Mouse (Mus musculus): ENCODE data around the gene Filip1l. TPM values are rescaled to one million over a fixed set of nuclear protein-coding genes. Genes with fewer than 3 reads are reported as not detected.

Gene Filip1l
- 12.1 TPM for polyA plus RNA-seq (2012; fragmentation: generic; extraction: Trizol)

GRCm38 (mm10) chr16:57352751-57353150 is at the start of gene Filip1l:
Gene Filip1l, plus strand, starts transcription at chr16:57353093.
- TF ChIP-seq REST (IDR thresholded peaks at IDR 0.05; ENCODE audit: insufficient read depth, insufficient read length), result no peak
- H3K36me3 ChIP-seq (ENCODE audit: control insufficient read depth, insufficient read depth), result no peaks in the 10 kb centered on the region
- H3K4me3 ChIP-seq, result no peak within 1 kb of the TSS
- no peak within 1 kb of the TSS for H3ac ChIP-seq (ENCODE audit: control insufficient read depth, insufficient read length)
- no peak within 1 kb of the TSS for H3K4me2 ChIP-seq (ENCODE audit: low read depth)
- H3K79me2 ChIP-seq (ENCODE audit: control insufficient read depth, insufficient read depth), result no peaks in the 10 kb centered on the region
- H3K27me3 ChIP-seq (ENCODE audit: control insufficient read depth, insufficient read depth, insufficient read length), result no peaks in the 10 kb centered on the region

- H3ac ChIP-seq (ENCODE audit: control insufficient read depth, insufficient read length), result no peak overlapping the region
- H3K79me2 ChIP-seq (ENCODE audit: control insufficient read depth, insufficient read depth), result no peaks in the 10 kb centered on the region
- no peak overlapping the region for H3K4me3 ChIP-seq
- no peaks in the 10 kb centered on the region for H3K27me3 ChIP-seq (ENCODE audit: control insufficient read depth, insufficient read depth, insufficient read length)
- H3K4me2 ChIP-seq (ENCODE audit: low read depth), result no peak overlapping the region
- no peak for TF ChIP-seq TCF3 (IDR thresholded peaks at IDR 0.05; ENCODE audit: insufficient read length, low read depth)
- TF ChIP-seq SRF (IDR thresholded peaks at IDR 0.05; ENCODE audit: control insufficient read depth, insufficient read length, low read depth), result no peak
- TF ChIP-seq USF1 (IDR thresholded peaks at IDR 0.05; ENCODE audit: low read depth), result no peak
- TF ChIP-seq TCF12 (IDR thresholded peaks at IDR 0.05; ENCODE audit: insufficient read depth, poor library complexity, severe bottlenecking), result no peak
- TF ChIP-seq MYOD1 (IDR thresholded peaks at IDR 0.05; ENCODE audit: control insufficient read depth in 1 of 3, insufficient read length in 2 of 3, low read depth in 2 of 3), result no peak
- TF ChIP-seq CEBPB (IDR thresholded peaks at IDR 0.05; ENCODE audit: insufficient read depth, poor library complexity, severe bottlenecking), result no peak
- TF ChIP-seq POLR2A (IDR thresholded peaks at IDR 0.05; ENCODE audit: insufficient read length, low read depth), result no peak
- TF ChIP-seq MAX (IDR thresholded peaks at IDR 0.05; ENCODE audit: low read depth), result no peak
- TF ChIP-seq E2F4 (IDR thresholded peaks at IDR 0.05; ENCODE audit: insufficient read depth), result no peak
- TF ChIP-seq MYOG (IDR thresholded peaks at IDR 0.05; ENCODE audit: control insufficient read depth in 1 of 3, insufficient read depth in 1 of 3, insufficient read length in 2 of 3, low read depth in 2 of 3), result no peak
- no peak for TF ChIP-seq REST (IDR thresholded peaks at IDR 0.05; ENCODE audit: insufficient read depth, insufficient read length)
- TF ChIP-seq POLR2AphosphoS2 (IDR thresholded peaks at IDR 0.05; ENCODE audit: insufficient read length, low read depth), result no peak
- no peaks in the 10 kb centered on the region for H3K36me3 ChIP-seq (ENCODE audit: control insufficient read depth, insufficient read depth)
Measured at GRCm38 (mm10) chr16:57303716-57304115, 49.2 kb upstream of the Filip1l start.

GRCm38 (mm10) chr16:57305463-57305862 is 47.4 kb upstream of the Filip1l start:
- Histone ChIP-seq H3K27me3 (ENCODE audit: control insufficient read depth, insufficient read depth, insufficient read length) (no peaks in the 10 kb centered on the region), H3K36me3 (ENCODE audit: control insufficient read depth, insufficient read depth) (no peaks in the 10 kb centered on the region), H3K4me2 (ENCODE audit: low read depth) (no peak overlapping the region), H3K4me3 (no peak overlapping the region), H3ac (ENCODE audit: control insufficient read depth, insufficient read length) (no peak overlapping the region), H3K79me2 (ENCODE audit: control insufficient read depth, insufficient read depth) (no peaks in the 10 kb centered on the region)
- TF ChIP-seq MYOG (IDR thresholded peaks at IDR 0.05; ENCODE audit: control insufficient read depth in 1 of 3, insufficient read depth in 1 of 3, insufficient read length in 2 of 3, low read depth in 2 of 3) (no peak), TCF3 (IDR thresholded peaks at IDR 0.05; ENCODE audit: insufficient read length, low read depth) (no peak), REST (IDR thresholded peaks at IDR 0.05; ENCODE audit: insufficient read depth, insufficient read length) (no peak), SRF (IDR thresholded peaks at IDR 0.05; ENCODE audit: control insufficient read depth, insufficient read length, low read depth) (no peak), E2F4 (IDR thresholded peaks at IDR 0.05; ENCODE audit: insufficient read depth) (no peak), USF1 (IDR thresholded peaks at IDR 0.05; ENCODE audit: low read depth) (no peak), MAX (IDR thresholded peaks at IDR 0.05; ENCODE audit: low read depth) (no peak), POLR2AphosphoS2 (IDR thresholded peaks at IDR 0.05; ENCODE audit: insufficient read length, low read depth) (no peak), CEBPB (IDR thresholded peaks at IDR 0.05; ENCODE audit: insufficient read depth, poor library complexity, severe bottlenecking) (no peak), TCF12 (IDR thresholded peaks at IDR 0.05; ENCODE audit: insufficient read depth, poor library complexity, severe bottlenecking) (no peak), MYOD1 (IDR thresholded peaks at IDR 0.05; ENCODE audit: control insufficient read depth in 1 of 3, insufficient read length in 2 of 3, low read depth in 2 of 3) (no peak)

- Histone ChIP-seq H3K36me3 (ENCODE audit: control insufficient read depth, insufficient read depth) (no peaks in the 10 kb centered on the region), H3K27me3 (ENCODE audit: control insufficient read depth, insufficient read depth, insufficient read length) (no peaks in the 10 kb centered on the region), H3K79me2 (ENCODE audit: control insufficient read depth, insufficient read depth) (no peaks in the 10 kb centered on the region), H3K4me3 (no peak overlapping the region), H3ac (ENCODE audit: control insufficient read depth, insufficient read length) (no peak overlapping the region), H3K4me2 (ENCODE audit: low read depth) (no peak overlapping the region)
- TF ChIP-seq TCF12 (IDR thresholded peaks at IDR 0.05; ENCODE audit: insufficient read depth, poor library complexity, severe bottlenecking) (no peak), MAX (IDR thresholded peaks at IDR 0.05; ENCODE audit: low read depth) (no peak), TCF3 (IDR thresholded peaks at IDR 0.05; ENCODE audit: insufficient read length, low read depth) (no peak), USF1 (IDR thresholded peaks at IDR 0.05; ENCODE audit: low read depth) (no peak), POLR2AphosphoS2 (IDR thresholded peaks at IDR 0.05; ENCODE audit: insufficient read length, low read depth) (no peak), E2F4 (IDR thresholded peaks at IDR 0.05; ENCODE audit: insufficient read depth) (no peak), MYOD1 (IDR thresholded peaks at IDR 0.05; ENCODE audit: control insufficient read depth in 1 of 3, insufficient read length in 2 of 3, low read depth in 2 of 3) (no peak), SRF (IDR thresholded peaks at IDR 0.05; ENCODE audit: control insufficient read depth, insufficient read length, low read depth) (no peak), REST (IDR thresholded peaks at IDR 0.05; ENCODE audit: insufficient read depth, insufficient read length) (no peak), POLR2A (IDR thresholded peaks at IDR 0.05; ENCODE audit: insufficient read length, low read depth) (no peak)
Measured at GRCm38 (mm10) chr16:57312130-57312529, 40.8 kb upstream of the Filip1l start.

GRCm38 (mm10) chr16:57313487-57313886 is 39.4 kb upstream of the Filip1l start:
- Histone ChIP-seq H3K4me3 (no peak overlapping the region), H3K4me2 (ENCODE audit: low read depth) (no peak overlapping the region), H3K79me2 (ENCODE audit: control insufficient read depth, insufficient read depth) (no peaks in the 10 kb centered on the region), H3ac (ENCODE audit: control insufficient read depth, insufficient read length) (no peak overlapping the region), H3K27me3 (ENCODE audit: control insufficient read depth, insufficient read depth, insufficient read length) (no peaks in the 10 kb centered on the region), H3K36me3 (ENCODE audit: control insufficient read depth, insufficient read depth) (no peaks in the 10 kb centered on the region)
- TF ChIP-seq USF1 (IDR thresholded peaks at IDR 0.05; ENCODE audit: low read depth), result no peak
- no peak for TF ChIP-seq TCF3 (IDR thresholded peaks at IDR 0.05; ENCODE audit: insufficient read length, low read depth)
- no peak for TF ChIP-seq POLR2AphosphoS2 (IDR thresholded peaks at IDR 0.05; ENCODE audit: insufficient read length, low read depth)
- no peak for TF ChIP-seq E2F4 (IDR thresholded peaks at IDR 0.05; ENCODE audit: insufficient read depth)
- TF ChIP-seq MYOG (IDR thresholded peaks at IDR 0.05; ENCODE audit: control insufficient read depth in 1 of 3, insufficient read depth in 1 of 3, insufficient read length in 2 of 3, low read depth in 2 of 3), result no peak
- TF ChIP-seq REST (IDR thresholded peaks at IDR 0.05; ENCODE audit: insufficient read depth, insufficient read length), result no peak
- no peak for TF ChIP-seq TCF12 (IDR thresholded peaks at IDR 0.05; ENCODE audit: insufficient read depth, poor library complexity, severe bottlenecking)
- no peak for TF ChIP-seq SRF (IDR thresholded peaks at IDR 0.05; ENCODE audit: control insufficient read depth, insufficient read length, low read depth)
- TF ChIP-seq CEBPB (IDR thresholded peaks at IDR 0.05; ENCODE audit: insufficient read depth, poor library complexity, severe bottlenecking), result no peak
- no peak for TF ChIP-seq MYOD1 (IDR thresholded peaks at IDR 0.05; ENCODE audit: control insufficient read depth in 1 of 3, insufficient read length in 2 of 3, low read depth in 2 of 3)
- TF ChIP-seq MAX (IDR thresholded peaks at IDR 0.05; ENCODE audit: low read depth), result no peak
- TF ChIP-seq POLR2A (IDR thresholded peaks at IDR 0.05; ENCODE audit: insufficient read length, low read depth), result no peak
